In the genomic region with DNA sequence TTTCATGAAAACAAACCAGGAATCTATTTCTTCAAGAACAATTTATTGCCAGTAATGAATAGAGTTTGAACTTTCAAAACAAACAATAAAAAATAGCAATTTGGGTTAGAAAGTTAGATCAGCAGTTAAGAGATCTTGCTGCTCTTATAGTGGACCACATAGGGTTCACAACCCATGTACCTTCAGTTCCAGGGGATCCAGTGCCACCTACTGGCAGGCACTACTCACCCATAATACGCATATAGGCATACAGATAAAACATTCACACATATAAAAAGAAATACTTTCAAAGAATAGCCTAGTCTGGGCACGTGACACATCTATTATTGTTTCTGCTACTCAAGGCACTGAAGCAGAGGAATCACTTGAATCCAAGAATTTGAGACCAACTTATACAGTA, we compare ENCODE assay signal across 8 mouse cellular contexts. TPM values are rescaled to one million over a fixed set of nuclear protein-coding genes. Genes with fewer than 3 reads are reported as not detected.
DNase-seq lines count a peak whose midpoint lies in the region; ATAC-seq and TF ChIP-seq lines count a peak whose summit lies in the region.

No protein-coding gene starts in this region.

- H3K4me3 ChIP-seq in gastrocnemius, adult 2 months = no peak overlapping the region
- H3K4me3 ChIP-seq in forebrain, embryonic 12.5 days (replicated peaks) = no peak overlapping the region

- intact Hi-C loops in gastrocnemius, adult 2 months (cut with DNase I) = loop anchor here (2.0 kb wide), 2 partner anchors 114 to 122 kb away; no protein-coding TSS in a partner anchor

- H3K36me3 ChIP-seq in forebrain, embryonic 12.5 days (replicated peaks) = peaks cover 66% of the 10 kb centered on the region

- WGBS in forebrain, embryonic 12.5 days = 80% methylated on average over 2 of the region's 2 CpGs

- no peaks in the 10 kb centered on the region for H3K9me3 ChIP-seq in forebrain, embryonic 12.5 days

- H3K27ac ChIP-seq in gastrocnemius, adult 2 months = no peak overlapping the region
- H3K27ac ChIP-seq in forebrain, embryonic 12.5 days = no peak overlapping the region

- TF ChIP-seq CTCF in gastrocnemius, adult 2 months (IDR thresholded peaks at IDR 0.05) = peak; percentile 84

- ATAC-seq in forebrain, embryonic 12.5 days (ENCODE audit: low FRiP score) = no peak

- no peak overlapping the region for H3K4me2 ChIP-seq in forebrain, embryonic 12.5 days

- H3K4me1 ChIP-seq in forebrain, embryonic 12.5 days = no peaks in the 10 kb centered on the region

- no peak overlapping the region for H3K9ac ChIP-seq in forebrain, embryonic 12.5 days

- H3K27me3 ChIP-seq in forebrain, embryonic 12.5 days = no peaks in the 10 kb centered on the region

- DNase-seq in gastrocnemius, adult 2 months = peak; percentile 68
- no peak for DNase-seq in gastrocnemius, postnatal 25 days
- DNase-seq in right cerebral cortex, adult 18-20 months = peak; percentile 50
- no peak for DNase-seq in right cerebral cortex, postnatal 25 days
- peak; percentile 54 for DNase-seq in embryo, embryonic 10 days (ENCODE audit: low spot score)
- peak; percentile 42 to 66 for DNase-seq in layer of hippocampus, postnatal 10 days (ENCODE audit: low spot score in 2 of 2)
- DNase-seq in right cerebral cortex, adult 2 months (ENCODE audit: low spot score in 2 of 2) = peak; percentile 50 to 55

RNA-seq across cellular contexts. Expression of a gene that starts 40.8 kb away (rescaled TPM):
- total RNA-seq in gastrocnemius, adult 2 months (2021) = not detected
- not detected for total RNA-seq in gastrocnemius, postnatal 25 days (2021)
- under 1 TPM; 0.66 to 0.96 TPM for total RNA-seq in layer of hippocampus, postnatal 10 days (2021)
- polyA plus RNA-seq in forebrain, embryonic 12.5 days (2016; fragmentation: Nextera tagmentation; extraction: Ambion mirVana) = 2.3 TPM in 2 replicates

Comparison
In these comparisons a context has a peak if more than half of its experiments do, and no peak if none do; other contexts are left out.
1. DNase-seq: peak in gastrocnemius, adult 2 months (single experiment), right cerebral cortex, adult 18-20 months (single experiment), embryo, embryonic 10 days (single experiment), layer of hippocampus, postnatal 10 days (2 of 2) and right cerebral cortex, adult 2 months (2 of 2); none in gastrocnemius, postnatal 25 days (single experiment) and right cerebral cortex, postnatal 25 days (single experiment).